Mouse (Mus musculus) heart, embryonic 16.5 days (tissue): ENCODE measurements at regions not wholly inside any gene's neighbourhood (a gene's known extent, or its start where the extent isn't known, plus 50 kb on each side); places are given as distances from the start of the nearest gene placed in this dataset. TPM values are rescaled to one million over a fixed set of nuclear protein-coding genes. Genes with fewer than 3 reads are reported as not detected.

ENCODE experiments used
- ATAC-seq: fragments of 200-750 bp; cut with Nextera tagmentation; replicated peaks from 2 replicates; pipeline ENCODE4 v1.8.0; 2017; ENCODE audit warnings: moderate number of reproducible peaks; ENCODE audit not compliant: insufficient read depth, low FRiP score; ENCODE audit errors: extremely low read depth
- H3K27ac ChIP-seq: fragments of 300-500 bp; sonication (generic); 2 replicates; pipeline ENCODE4 v1.5.1; 2014; ENCODE audit warnings: mild to moderate bottlenecking, low read length, control low read depth, moderate library complexity
- H3K27me3 ChIP-seq: fragments of 300-500 bp; sonication (generic); 2 replicates; pipeline ENCODE4 v1.6.1; 2014; ENCODE audit warnings: low read length, mixed read lengths; ENCODE audit not compliant: control insufficient read depth, insufficient read depth
- H3K36me3 ChIP-seq: fragments of 300-500 bp; sonication (generic); 2 replicates; pipeline ENCODE4 v1.6.1; 2014; ENCODE audit not compliant: control insufficient read depth, insufficient read depth
- H3K4me1 ChIP-seq: fragments of 300-500 bp; sonication (generic); 2 replicates; pipeline ENCODE4 v1.6.1; 2014; ENCODE audit warnings: low read length, mixed read lengths; ENCODE audit not compliant: control insufficient read depth, insufficient read depth
- H3K4me2 ChIP-seq: fragments of 300-500 bp; sonication (generic); 2 replicates; pipeline ENCODE4 v1.6.1; 2014; ENCODE audit warnings: low read depth, mild to moderate bottlenecking, control low read depth, low read length
- H3K4me3 ChIP-seq: fragments of 300-500 bp; sonication (generic); 2 replicates; pipeline ENCODE4 v1.5.1; 2014; ENCODE audit warnings: mild to moderate bottlenecking, control low read depth, low read length
- H3K9ac ChIP-seq: fragments of 300-500 bp; sonication (generic); 2 replicates; pipeline ENCODE4 v1.6.1; 2014; ENCODE audit warnings: low read length, control low read depth
- H3K9me3 ChIP-seq: fragments of 300-500 bp; sonication (generic); replicated peaks from 2 replicates; pipeline ENCODE4 v1.6.1; 2016; ENCODE audit warnings: low read length; ENCODE audit not compliant: control insufficient read depth
- WGBS: fragments of 180-500 bp; shearing (Covaris S2); extraction: QIAGEN DNeasy Blood & Tissue Kit; methylation state at CpG from one replicate; pipeline ENCODE4 v1.1.7; 2014; 5-methylcytosine and 5-hydroxymethylcytosine counted together
- microRNA-seq: library from miRNA; unstranded; fragments of <30 nt; microRNA quantifications from one replicate; pipeline ENCODE4, GENCODE M21; 2017

GRCm38 (mm10) chr15:87433901-87434300 lies 110.2 kb upstream of the Fam19a5 start:
- Histone ChIP-seq H3K9me3 (0 out of 2 replicates have a peak, but pooled peaks cover under 1% of the 10 kb centered on the region), H3K36me3 (no peaks in the 10 kb centered on the region), H3K4me1 (no peaks in the 10 kb centered on the region), H3K27ac (no peak overlapping the region), H3K4me3 (no peak overlapping the region), H3K27me3 (no peaks in the 10 kb centered on the region), H3K4me2 (no peak overlapping the region), H3K9ac (no peak overlapping the region)
- no peak for ATAC-seq
- 87% methylated on average over 12 of the region's 12 CpGs for WGBS

- Histone ChIP-seq H3K9ac (no peak overlapping the region), H3K9me3 (peaks cover 9% of the 10 kb centered on the region), H3K27ac (no peak overlapping the region), H3K27me3 (no peaks in the 10 kb centered on the region), H3K4me2 (no peak overlapping the region), H3K36me3 (no peaks in the 10 kb centered on the region), H3K4me3 (no peak overlapping the region), H3K4me1 (no peaks in the 10 kb centered on the region)
- WGBS = 83% methylated on average over 2 of the region's 2 CpGs
- ATAC-seq = no peak
These were observed 108.5 kb upstream of the Fam19a5 start for GRCm38 (mm10) chr15:87435566-87435965.

GRCm38 (mm10) chr15:87437611-87438010 lies 106.5 kb upstream of the Fam19a5 start:
- WGBS = 64% methylated on average over 5 of the region's 5 CpGs
- H3K9ac ChIP-seq = no peak overlapping the region
- no peak overlapping the region for H3K4me2 ChIP-seq
- peaks cover 9% of the 10 kb centered on the region for H3K9me3 ChIP-seq
- H3K4me3 ChIP-seq = no peak overlapping the region
- no peak overlapping the region for H3K27ac ChIP-seq
- ATAC-seq = no peak
- H3K27me3 ChIP-seq = no peaks in the 10 kb centered on the region
- no peaks in the 10 kb centered on the region for H3K36me3 ChIP-seq
- no peaks in the 10 kb centered on the region for H3K4me1 ChIP-seq

- Histone ChIP-seq H3K4me3 (no peak overlapping the region), H3K27me3 (no peaks in the 10 kb centered on the region), H3K9ac (no peak overlapping the region), H3K9me3 (no peaks in the 10 kb centered on the region; the same call in 1 of the 2 replicates), H3K27ac (no peak overlapping the region), H3K4me1 (no peaks in the 10 kb centered on the region), H3K4me2 (no peak overlapping the region), H3K36me3 (no peaks in the 10 kb centered on the region)
- 50% methylated on average over 1 of the region's 1 CpGs for WGBS
- ATAC-seq = no peak
These were observed 85.2 kb upstream of the Fam19a5 start for GRCm38 (mm10) chr15:87458932-87459331.

GRCm38 (mm10) chr15:87476247-87476646 lies 67.9 kb upstream of the Fam19a5 start:
- Histone ChIP-seq H3K4me3 (no peak overlapping the region), H3K27me3 (no peaks in the 10 kb centered on the region), H3K36me3 (no peaks in the 10 kb centered on the region), H3K4me1 (no peaks in the 10 kb centered on the region), H3K4me2 (no peak overlapping the region), H3K9ac (no peak overlapping the region), H3K27ac (no peak overlapping the region), H3K9me3 (no peaks in the 10 kb centered on the region)
- WGBS = 34% methylated on average over 11 of the region's 11 CpGs
- no peak for ATAC-seq

- Histone ChIP-seq H3K27ac (no peak overlapping the region), H3K9me3 (no peaks in the 10 kb centered on the region), H3K36me3 (no peaks in the 10 kb centered on the region), H3K4me3 (no peak overlapping the region), H3K4me1 (no peaks in the 10 kb centered on the region), H3K27me3 (no peaks in the 10 kb centered on the region), H3K9ac (no peak overlapping the region), H3K4me2 (no peak overlapping the region)
- WGBS = 72% methylated on average over 14 of the region's 14 CpGs
- ATAC-seq = no peak
These were observed 67.1 kb upstream of the Fam19a5 start for GRCm38 (mm10) chr15:87476862-87477490.

- WGBS = 86% methylated on average over 3 of the region's 3 CpGs
- H3K9ac ChIP-seq = no peak overlapping the region
- no peaks in the 10 kb centered on the region for H3K9me3 ChIP-seq
- no peak overlapping the region for H3K27ac ChIP-seq
- no peaks in the 10 kb centered on the region for H3K36me3 ChIP-seq
- ATAC-seq = no peak
- no peaks in the 10 kb centered on the region for H3K27me3 ChIP-seq
- no peaks in the 10 kb centered on the region for H3K4me1 ChIP-seq
- no peak overlapping the region for H3K4me2 ChIP-seq
- no peak overlapping the region for H3K4me3 ChIP-seq
These were observed 63.3 kb upstream of the Fam19a5 start for GRCm38 (mm10) chr15:87480758-87481157.

Small RNAs in the stretch of these regions (microRNA-seq; reads per million reads assigned to microRNA genes)
- gene Gm23416 = not detected
